Mouse (Mus musculus): Measurements from ENCODE around the gene Ascl5.

Gene Ascl5

DNA sequence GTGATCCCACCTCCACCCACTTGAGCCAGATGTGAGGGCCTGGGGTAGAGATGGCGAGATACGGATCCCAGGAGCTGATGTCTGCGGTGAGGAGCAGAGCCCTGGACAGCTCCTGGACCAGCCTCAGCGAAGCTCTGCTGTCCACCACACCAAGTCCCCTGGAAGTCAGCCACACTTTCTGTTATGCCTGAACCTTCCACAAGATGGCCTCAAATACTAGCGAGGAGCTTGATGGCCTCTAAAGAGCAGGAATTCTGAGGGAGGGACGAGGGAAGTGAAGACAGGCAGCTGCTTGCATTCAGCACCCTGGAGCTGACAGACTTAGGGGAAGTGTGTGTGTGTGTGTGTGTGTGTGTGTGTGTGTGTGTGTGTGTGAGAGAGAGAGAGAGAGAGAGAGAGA, 861 bp downstream of the Ascl5 start:
- DNase-seq (ENCODE audit: low read depth), result peak; percentile 51

DNA sequence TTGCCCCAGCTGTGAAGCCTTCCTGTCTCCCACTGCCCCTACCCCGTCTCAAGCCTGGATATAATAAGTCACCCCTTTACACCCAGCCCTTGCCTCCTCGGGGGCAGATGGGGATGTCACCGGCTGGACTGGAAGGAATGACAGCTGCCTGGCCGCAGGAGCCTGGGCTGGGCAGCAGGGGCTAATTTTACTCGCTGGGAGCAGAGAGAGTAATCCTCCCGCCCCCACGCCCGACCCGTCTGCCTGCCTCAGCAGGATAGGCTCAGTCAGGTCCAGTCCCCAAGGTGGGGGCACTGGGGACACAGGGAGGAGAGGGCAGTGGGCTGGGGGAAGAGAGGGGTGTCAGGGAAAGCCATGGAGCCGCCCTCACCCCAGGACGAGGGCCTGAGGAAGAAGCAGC, 1.9 kb downstream of the Ascl5 start, which contains the start of gene Cacna1s:
Gene Cacna1s (plus strand): TSS at position 204 of the 400 bp plus-strand sequence.
- no peak for DNase-seq (ENCODE audit: low read depth)

DNA sequence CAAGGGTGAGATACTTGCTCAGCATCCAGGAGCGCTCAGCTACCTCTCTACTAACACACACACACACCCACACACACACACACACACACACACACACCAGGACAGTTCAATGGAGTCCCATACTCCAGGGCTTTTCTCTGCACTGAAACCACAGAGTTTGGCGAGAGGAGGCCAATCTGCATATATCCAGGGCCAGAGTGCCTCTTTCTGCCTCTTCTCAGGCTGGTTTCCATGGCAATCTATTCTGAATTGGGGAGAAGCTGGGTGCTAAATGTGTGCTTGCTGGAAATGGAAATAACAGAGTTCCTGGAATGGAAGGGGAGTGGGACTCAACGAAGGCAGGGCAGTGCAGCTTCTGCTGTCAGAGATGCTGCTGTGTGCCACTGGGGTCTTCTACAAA, 5.2 kb downstream of the Ascl5 start:
- DNase-seq (ENCODE audit: low read depth), result no peak

DNA sequence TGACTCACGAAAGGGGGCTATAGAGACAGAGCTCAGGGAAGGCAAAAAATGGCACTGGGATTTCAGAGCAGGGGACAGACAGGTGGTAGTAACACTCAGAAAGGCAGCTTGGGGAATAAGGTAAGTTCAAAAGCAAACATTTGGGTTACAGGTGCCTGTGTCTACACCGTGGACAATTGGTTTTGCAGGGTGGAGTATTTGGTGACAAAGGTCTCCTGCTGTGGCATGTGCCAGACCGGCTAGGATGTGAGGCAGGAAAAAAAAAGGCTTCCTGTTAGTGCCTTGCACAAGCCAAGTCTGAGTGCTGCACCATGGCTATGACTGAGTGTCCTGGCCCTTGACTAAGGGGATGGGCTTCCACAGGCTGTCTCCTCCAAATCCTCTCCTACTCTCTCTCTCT, 8.0 kb downstream of the Ascl5 start:
- DNase-seq (ENCODE audit: low read depth), result no peak

DNA sequence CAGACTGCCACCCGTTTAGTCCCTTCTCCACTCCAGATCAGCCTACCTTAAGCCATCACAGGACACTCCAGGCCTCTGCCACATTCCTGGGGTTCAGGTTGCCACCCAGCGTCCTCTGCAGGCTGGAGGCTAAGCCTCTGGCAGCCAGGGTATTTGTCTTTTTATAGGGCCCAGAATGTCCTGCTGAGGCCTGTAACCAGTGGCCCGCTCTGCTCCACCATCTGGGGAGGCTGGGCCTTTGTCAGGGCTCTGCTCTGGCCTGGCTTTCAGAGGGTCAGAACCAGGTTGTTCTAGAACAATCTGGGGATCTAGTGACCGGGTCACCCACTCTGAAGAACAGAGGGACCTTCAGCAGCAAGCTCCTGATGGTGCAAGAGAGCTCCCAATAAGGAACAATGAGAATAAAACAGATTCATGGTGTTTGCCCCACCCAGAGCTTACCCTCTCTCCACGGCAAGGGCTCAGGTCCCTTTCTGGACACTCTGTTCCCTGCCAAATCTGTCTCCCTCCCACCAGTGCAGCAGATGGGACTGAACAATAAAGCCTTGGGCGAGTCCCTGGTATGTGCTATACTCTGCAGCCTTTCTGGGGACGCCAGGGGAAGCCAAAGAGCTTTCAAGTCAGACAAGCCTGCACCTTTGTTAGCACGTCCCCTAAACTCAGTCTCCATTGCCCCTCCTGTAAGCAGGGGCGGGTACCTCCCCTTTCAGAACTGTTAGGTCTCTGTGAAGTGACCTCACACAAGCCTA, 10.6 kb downstream of the Ascl5 start:
- DNase-seq (ENCODE audit: low read depth), result no peak

DNA sequence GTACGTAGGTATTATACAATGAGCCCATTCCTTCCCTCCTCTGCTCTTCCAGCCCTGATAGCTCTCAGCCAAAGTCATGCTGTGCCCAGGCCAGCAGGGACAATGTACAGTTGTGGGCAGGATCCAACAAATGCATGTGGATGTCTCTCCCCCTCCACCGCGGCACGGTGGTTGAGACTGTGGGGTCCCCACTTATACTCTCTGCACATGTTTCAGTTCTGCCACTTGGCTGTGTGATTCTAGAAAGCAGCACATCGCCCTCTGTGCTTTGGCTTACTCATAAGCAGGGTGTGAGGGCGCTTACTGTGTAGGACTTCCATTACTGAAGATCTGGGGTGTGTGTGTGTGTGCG, 11.2 kb downstream of the Ascl5 start:
- no peak for DNase-seq (ENCODE audit: low read depth)

DNA sequence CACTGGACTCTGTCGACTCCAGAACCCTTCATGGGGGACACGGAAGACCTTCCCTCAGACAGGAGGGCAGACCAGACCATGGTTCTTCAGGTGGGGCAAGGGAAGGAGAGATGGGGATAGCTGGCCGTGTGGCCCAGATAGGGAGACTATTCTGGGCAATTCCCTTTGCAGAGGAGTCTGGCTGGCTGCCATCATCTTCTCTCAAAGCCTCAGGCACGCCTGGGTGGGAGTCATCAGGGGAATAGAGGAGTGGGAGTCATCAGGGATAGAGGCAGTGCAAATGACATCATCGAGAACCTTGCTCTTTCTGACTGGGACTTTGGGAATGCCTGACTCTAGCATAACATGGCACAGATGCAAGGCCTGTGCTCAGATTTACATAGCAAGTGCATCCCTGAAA, 13.4 kb downstream of the Ascl5 start:
- no peak for DNase-seq (ENCODE audit: low read depth)

DNA sequence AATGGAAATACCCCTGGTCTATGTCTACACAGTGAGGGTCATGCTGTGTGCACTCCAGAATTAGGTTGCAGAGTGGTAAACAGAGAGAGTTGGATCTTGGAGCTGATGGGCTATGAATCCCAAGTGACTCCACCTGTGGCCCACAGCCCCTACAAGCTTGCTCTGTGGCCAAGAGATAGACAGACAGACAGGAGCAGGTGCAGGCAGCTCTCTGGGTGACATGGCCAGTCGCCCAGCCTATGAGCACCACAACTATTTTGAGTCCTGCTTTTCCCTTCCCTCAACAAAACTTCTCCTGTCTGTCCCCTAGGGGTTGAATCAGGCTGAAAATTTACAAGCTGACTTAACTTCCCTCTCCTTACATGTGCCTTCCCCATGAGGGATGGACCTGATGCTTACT, 16.0 kb downstream of the Ascl5 start:
- DNase-seq (ENCODE audit: low read depth), result no peak

DNA sequence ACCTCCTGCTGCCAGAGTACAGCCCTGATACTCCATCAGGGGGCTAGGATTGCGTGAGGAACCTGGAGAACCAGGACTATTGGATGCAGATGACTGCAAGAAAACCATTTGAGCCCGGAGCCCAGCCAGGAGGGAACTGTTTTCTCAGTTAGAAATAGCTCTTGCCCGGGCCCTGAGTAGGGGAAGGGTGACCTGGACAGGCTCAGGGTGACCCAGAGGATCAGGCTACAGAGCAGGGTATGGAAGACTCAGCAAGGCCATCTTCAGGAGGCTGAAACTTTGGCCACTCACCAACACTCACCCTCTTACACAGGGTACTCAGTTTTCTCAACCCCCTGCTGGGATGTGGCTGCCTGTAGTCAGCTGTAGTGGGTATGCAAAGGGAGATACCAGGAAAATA, 17.0 kb downstream of the Ascl5 start:
- DNase-seq (ENCODE audit: low read depth), result no peak

DNA sequence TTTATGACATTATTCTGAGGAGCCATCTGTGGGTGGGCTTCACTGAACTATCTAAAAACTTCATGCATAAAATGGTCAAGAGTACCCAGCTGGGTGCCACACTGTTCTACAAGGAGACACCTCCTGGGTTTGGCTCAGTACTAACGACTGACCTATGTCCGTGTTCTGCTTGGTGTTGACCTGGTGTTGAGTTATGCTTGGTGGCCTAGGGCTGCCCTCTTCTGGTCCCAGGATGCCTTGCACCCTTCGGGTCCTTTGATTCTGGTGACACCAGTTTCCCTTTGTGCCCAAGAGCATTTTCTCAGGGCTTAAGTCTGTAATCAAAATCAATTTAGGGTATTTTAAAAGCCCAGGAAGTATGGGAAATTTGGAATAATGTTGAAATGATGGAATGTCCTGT, 25.5 kb downstream of the Ascl5 start:
- peak; percentile 28 for DNase-seq (ENCODE audit: low read depth)

DNA sequence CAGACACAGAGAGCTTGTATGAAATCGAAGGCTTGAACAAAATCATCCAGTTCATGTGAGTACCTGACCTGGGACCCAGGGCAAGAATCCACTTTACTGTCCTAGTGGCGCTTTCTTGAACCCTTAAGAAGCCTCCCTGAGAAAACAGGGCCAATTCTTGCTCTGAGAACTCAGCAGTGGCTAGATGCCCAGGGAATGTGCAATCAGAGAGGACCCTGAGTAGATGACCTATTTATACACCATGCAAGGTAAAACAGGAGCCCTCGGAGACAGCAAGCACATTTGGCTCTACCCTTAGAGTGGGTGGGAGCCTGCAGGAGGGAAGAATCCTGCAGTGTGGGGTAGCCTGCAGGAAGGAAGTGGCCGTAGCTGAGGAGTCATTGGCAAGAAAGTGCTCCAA, 27.1 kb downstream of the Ascl5 start:
- no peak for DNase-seq (ENCODE audit: low read depth)

DNA sequence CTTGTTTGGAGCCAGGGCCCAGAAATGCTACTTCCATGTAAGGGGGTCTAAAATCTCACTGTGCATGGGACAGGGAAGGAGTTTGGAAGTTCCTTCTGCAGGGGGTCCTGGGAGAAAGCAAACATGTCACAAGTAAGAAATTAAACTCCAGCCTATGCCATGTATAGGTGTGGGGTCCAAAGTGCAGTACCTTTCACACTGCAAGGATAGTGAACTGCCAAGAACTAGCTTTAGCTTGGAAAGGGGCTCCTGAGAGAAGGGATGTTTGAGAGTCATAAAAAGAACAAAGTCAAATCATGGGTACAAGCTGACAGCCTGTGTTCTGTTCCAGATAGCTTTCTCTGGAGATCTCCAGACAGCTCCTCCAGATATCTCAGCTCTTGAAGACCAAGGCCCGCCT, 30.6 kb downstream of the Ascl5 start:
- DNase-seq (ENCODE audit: low read depth), result no peak

DNA sequence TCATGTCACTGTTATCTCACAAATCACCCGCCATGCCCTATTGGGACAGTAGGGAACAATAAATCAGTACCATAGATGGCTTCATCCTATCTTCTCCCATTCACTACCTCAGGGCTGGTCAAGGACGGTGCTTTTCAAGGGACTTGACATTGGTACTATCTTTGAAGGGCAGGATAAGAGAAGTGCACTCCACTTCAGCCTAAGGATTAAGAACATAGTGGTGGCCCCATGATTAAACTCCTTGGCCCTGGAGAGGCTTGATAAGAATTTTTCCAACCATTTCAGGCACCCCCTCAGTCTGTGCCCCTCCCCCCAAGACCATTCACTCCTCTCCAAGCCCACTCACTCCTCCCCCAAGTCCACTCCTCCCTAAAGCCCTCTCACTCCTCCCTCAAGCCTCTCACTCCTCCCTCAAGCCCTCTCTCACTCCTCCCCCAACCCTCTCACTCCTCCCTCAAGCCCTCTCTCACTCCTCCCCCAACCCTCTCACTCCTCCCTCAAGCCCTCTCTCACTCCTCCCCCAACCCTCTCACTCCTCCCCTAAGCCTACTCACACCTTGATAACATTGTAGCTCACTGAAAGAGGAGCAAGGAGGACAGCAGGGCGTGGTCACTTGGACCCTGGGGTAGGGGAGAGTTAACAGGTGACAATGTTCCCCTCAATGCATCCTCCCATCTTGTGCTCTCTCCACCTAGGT, 35.5 kb downstream of the Ascl5 start:
- DNase-seq (ENCODE audit: low read depth), result no peak

DNA sequence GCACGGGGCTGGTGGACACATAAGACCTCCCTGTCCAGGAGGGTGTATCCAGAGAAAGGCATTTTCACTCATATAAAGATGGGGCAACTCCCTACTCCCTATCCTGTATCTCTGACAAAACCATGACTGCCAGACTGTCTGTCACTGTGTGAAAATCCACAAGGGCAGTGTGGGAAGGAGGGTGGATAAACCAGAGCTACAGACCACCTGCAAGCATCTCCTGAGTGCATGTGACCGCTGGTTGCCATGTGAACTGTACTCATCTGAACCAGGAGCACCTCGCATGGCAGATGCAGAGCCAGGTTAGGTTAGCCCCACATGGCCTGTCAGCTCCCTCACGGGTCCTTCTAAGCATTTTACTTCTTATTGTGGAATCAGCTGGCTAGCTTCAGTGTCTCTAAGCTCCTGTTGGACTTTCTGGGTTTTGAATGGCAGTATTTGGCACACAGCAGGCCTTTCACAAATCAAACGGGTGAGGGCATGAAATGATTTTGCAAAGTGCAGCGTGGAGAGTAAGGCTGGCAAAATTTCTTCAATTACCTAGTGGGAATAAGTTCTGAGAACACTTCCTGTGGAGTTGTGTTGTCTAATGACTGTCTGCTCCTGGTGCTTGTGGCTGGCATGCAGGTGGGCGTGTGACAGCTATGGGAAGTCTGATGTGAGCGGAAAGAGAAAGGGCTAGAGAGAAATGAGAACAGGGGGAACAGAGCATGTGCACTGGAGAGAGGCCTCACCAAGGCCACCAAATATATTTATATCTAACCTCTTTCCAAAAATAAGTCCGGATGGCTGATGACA, 39.0 kb downstream of the Ascl5 start:
- no peak for DNase-seq (ENCODE audit: low read depth)

DNA sequence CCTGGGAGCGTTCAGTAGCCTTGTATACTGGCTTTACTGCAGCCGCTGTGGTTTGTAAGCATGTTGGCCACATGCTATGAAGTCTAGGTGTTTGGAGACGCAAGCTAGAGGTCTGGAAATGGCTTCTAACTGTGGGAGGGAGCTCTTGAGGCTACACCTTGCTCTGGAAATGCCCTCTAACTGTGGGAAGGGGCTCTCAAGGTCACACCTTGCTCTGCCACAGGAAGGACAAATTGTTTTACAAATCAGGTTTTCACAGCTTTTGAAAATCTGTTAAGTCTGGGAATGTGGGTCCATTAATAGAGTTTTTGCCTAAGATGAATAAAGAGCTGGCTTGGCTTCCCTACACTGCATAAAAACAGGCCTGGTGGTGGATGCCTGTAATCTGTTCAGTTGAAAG, 43.1 kb downstream of the Ascl5 start:
- no peak for DNase-seq (ENCODE audit: low read depth)

DNA sequence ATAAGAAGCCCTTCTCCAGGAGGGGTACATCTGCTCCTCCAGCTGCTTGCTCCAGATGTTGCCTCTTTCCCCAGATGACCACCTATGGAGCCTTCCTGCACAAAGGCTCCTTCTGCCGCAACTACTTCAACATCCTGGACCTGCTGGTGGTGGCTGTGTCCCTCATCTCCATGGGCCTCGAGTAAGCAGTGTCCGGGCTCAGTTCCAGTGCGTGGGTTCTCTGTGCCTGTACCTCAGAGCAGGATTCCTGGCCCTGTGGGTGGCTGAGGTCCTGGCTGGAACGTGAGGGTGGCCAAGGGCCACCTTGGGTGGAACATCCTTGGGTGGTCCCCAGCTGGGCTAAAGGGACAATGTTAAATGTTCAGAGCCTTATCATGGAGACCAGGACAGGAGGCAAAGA, 44.2 kb downstream of the Ascl5 start:
- DNase-seq (ENCODE audit: low read depth), result no peak
